Mouse (Mus musculus) neural tube, embryonic 14.5 days (tissue): Measurements from ENCODE around the gene Hnrnph1. TPM values are rescaled to one million over a fixed set of nuclear protein-coding genes. Genes with fewer than 3 reads are reported as not detected.
"Not testable (repeated sequence)": the region's sequence is repeated elsewhere in the genome, so short reads cannot be mapped to it uniquely, and the experiment has no call there.

Experiments used
- ATAC-seq: fragments of 200-750 bp; cut with Nextera tagmentation; 2 replicates; pipeline ENCODE4 v1.8.0; 2017; ENCODE audit warnings: low read depth, mild to moderate bottlenecking, moderate TSS enrichment, moderate library complexity
- H3K27ac ChIP-seq: fragments of 300-500 bp; sonication (generic); 2 replicates; pipeline ENCODE4 v1.5.1; 2014; ENCODE audit warnings: low read depth, mild to moderate bottlenecking, control low read depth, low read length, moderate library complexity, mixed read lengths
- H3K27me3 ChIP-seq: fragments of 300-500 bp; sonication (generic); 2 replicates; pipeline ENCODE4 v1.6.1; 2014; ENCODE audit warnings: low read length; ENCODE audit not compliant: control insufficient read depth, insufficient read depth
- H3K36me3 ChIP-seq: fragments of 300-500 bp; sonication (generic); 2 replicates; pipeline ENCODE4 v1.6.1; 2014; ENCODE audit warnings: low read length, mixed read lengths; ENCODE audit not compliant: control insufficient read depth, insufficient read depth
- H3K4me1 ChIP-seq: fragments of 300-500 bp; sonication (generic); 2 replicates; pipeline ENCODE4 v1.6.1; 2014; ENCODE audit warnings: low read length; ENCODE audit not compliant: control insufficient read depth, insufficient read depth
- H3K4me2 ChIP-seq: fragments of 300-500 bp; sonication (generic); 2 replicates; pipeline ENCODE4 v1.6.1; 2014; ENCODE audit warnings: mild to moderate bottlenecking, low read depth, low read length, control low read depth
- H3K4me3 ChIP-seq: fragments of 300-500 bp; sonication (generic); 2 replicates; pipeline ENCODE4 v1.5.1; 2014; ENCODE audit warnings: low read depth, low read length, control low read depth, mixed read lengths
- H3K9ac ChIP-seq: fragments of 300-500 bp; sonication (generic); replicated peaks from 2 replicates; pipeline ENCODE4 v1.6.1; 2014; ENCODE audit warnings: low read depth, mild to moderate bottlenecking, control low read depth, low read length, mixed read lengths
- H3K9me3 ChIP-seq: fragments of 300-500 bp; sonication (generic); 2 replicates; pipeline ENCODE4 v1.6.1; 2016; ENCODE audit warnings: low read length; ENCODE audit not compliant: control insufficient read depth
- WGBS: fragments of 180-500 bp; shearing (Covaris S2); extraction: QIAGEN DNeasy Blood & Tissue Kit; methylation state at CpG from one replicate; pipeline ENCODE4 v1.1.7; 2014; 5-methylcytosine and 5-hydroxymethylcytosine counted together
- polyA plus RNA-seq: library from polyadenylated mRNA; unstranded; fragments of >200 nt; fragmentation: Nextera tagmentation; extraction: Ambion mirVana; gene quantifications from 2 replicates; pipeline ENCODE4 v1.2.1, GENCODE M21; 2014

Hnrnph1 gene
- polyA plus RNA-seq, 1 experiment from 2014 or later = 441 TPM

- Histone ChIP-seq H3K9me3 (no peaks in the 10 kb centered on the region), H3K4me1 (no peaks in the 10 kb centered on the region), H3K9ac (no peak overlapping the region), H3K27me3 (no peaks in the 10 kb centered on the region), H3K4me3 (no peak overlapping the region), H3K36me3 (no peaks in the 10 kb centered on the region), H3K27ac (no peak overlapping the region), H3K4me2 (no peak overlapping the region)
- no peak for ATAC-seq
- 66% methylated on average over 2 of the region's 2 CpGs for WGBS
Observed at GRCm38 (mm10) chr11:50352177-50352576, 24.6 kb upstream of the Hnrnph1 start.

DNA sequence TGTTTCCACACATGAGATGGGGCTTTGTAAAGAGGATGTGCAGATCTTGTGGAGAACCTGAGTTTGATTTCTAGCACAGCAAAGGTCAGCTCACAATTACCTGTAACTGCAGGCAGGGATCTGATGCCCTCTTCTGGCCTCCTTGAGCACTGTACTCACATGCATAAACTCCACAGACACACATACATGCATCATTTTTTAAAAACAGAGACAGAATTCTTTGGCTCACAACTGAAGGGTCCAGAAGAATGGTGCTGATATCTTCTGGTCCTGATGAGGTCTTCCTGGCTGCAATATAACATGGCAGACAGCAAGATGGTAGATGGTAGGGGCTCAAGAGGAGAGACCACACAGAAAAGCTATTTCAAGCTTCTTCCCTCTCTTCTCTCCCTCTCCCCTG lies 22.6 kb upstream of the Hnrnph1 start, which contains the start of gene Cby3:
TSS of gene Cby3 (plus strand) at position 301 of the 400 bp plus-strand sequence.
- no peak within 1 kb of the TSS for H3K9ac ChIP-seq
- no peaks in the 10 kb centered on the region for H3K27me3 ChIP-seq
- H3K4me3 ChIP-seq = no peak within 1 kb of the TSS

DNA sequence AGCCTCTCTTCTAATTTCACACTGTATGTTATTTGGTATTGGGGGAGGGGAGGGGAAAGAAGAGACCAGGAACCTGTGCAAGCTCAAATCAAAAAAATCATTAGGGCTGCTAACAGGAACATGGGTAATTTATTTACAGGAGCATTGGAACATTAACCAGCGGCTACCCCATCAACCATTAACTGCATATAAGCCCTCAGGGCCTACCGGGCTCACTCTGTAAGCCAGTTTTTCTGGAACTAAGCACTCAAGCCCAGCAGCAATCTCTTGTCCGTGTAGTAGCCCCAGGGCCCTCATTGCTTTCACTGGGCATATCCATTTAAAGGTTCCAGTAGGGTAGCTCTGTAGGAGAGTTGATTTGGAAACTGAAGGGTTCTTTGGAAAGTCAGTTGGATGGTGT lies 21.9 kb upstream of the Hnrnph1 start:
- Histone ChIP-seq H3K4me1 (no peaks in the 10 kb centered on the region), H3K4me3 (no peak overlapping the region), H3K4me2 (no peak overlapping the region), H3K27ac (no peak overlapping the region), H3K9me3 (no peaks in the 10 kb centered on the region), H3K36me3 (no peaks in the 10 kb centered on the region), H3K9ac (no peak overlapping the region), H3K27me3 (no peaks in the 10 kb centered on the region)
- no peak for ATAC-seq
- 50% methylated on average over 3 of the region's 3 CpGs for WGBS

More for the DNA sequence above, 22.6 kb upstream of the Hnrnph1 start, which contains the start of gene Cby3:
- no peak within 1 kb of the TSS for H3K27ac ChIP-seq
- H3K9me3 ChIP-seq = no peaks in the 10 kb centered on the region
- ATAC-seq = no peak
- H3K36me3 ChIP-seq = no peaks in the 10 kb centered on the region
- no peak within 1 kb of the TSS for H3K4me2 ChIP-seq
- no peaks in the 10 kb centered on the region for H3K4me1 ChIP-seq

- no peak overlapping the region for H3K4me3 ChIP-seq
- H3K4me2 ChIP-seq = no peak overlapping the region
- H3K27me3 ChIP-seq = no peaks in the 10 kb centered on the region
- WGBS = 67% methylated on average over 1 of the region's 1 CpGs
- no peaks in the 10 kb centered on the region for H3K36me3 ChIP-seq
- H3K4me1 ChIP-seq = no peaks in the 10 kb centered on the region
- ATAC-seq = no peak
- H3K9ac ChIP-seq = no peak overlapping the region
- H3K9me3 ChIP-seq = no peaks in the 10 kb centered on the region
- H3K27ac ChIP-seq = no peak overlapping the region
Observed at GRCm38 (mm10) chr11:50355395-50355794, 21.4 kb upstream of the Hnrnph1 start.

DNA sequence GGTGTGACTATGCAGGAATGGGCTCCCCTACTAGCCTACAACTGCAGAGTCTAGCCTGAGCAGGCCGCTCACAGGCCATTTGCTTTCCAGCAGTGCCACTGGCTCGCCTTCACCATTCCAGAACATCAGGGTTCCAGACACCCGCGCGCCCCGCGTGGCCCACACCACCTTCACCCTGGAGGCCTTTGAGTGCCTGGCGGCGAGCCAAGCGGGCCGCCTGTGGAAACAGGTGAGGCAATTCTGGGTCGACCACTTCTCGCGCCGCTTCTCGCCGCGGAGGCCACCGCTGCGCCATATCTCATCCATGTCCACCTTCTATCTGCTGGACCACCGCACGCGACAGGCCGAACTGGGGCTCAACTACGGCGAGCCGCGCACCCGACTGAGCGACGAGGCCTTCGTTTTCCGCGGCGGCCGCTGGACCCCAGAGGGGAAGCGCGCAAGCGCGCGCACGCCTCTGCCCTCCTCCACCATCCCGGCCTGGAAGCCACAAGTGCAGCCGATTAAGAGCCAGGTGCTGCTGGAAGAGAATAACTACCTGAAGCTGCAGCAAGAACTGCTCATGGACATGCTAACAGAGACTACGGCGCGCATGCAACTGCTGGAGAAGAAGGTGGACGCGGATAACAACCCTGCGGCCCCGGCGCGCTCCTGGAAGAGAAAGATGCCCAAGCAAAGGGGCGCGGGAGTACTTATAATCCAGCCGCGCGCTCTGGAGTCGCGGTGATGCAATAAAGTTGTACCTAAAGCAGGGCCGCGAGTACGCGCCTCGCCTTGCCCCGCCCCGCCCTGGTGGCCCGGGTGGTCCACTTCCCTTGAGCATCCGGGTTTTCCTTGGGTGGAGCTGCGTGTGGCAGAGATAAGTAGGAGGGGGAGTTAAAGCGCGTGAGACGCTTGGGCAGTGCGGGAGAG lies 17.6 kb upstream of the Hnrnph1 start:
- ATAC-seq = peak; percentile 74
- Histone ChIP-seq H3K9me3 (no peaks in the 10 kb centered on the region), H3K27me3 (no peaks in the 10 kb centered on the region), H3K4me3 (peak overlapping the region; percentile 50), H3K36me3 (no peaks in the 10 kb centered on the region), H3K4me2 (peak overlapping the region; percentile 84), H3K4me1 (no peaks in the 10 kb centered on the region), H3K9ac (peak overlapping the region; percentile 56), H3K27ac (peak overlapping the region; percentile 52)
- WGBS = 2% methylated on average over 74 of the region's 74 CpGs

DNA sequence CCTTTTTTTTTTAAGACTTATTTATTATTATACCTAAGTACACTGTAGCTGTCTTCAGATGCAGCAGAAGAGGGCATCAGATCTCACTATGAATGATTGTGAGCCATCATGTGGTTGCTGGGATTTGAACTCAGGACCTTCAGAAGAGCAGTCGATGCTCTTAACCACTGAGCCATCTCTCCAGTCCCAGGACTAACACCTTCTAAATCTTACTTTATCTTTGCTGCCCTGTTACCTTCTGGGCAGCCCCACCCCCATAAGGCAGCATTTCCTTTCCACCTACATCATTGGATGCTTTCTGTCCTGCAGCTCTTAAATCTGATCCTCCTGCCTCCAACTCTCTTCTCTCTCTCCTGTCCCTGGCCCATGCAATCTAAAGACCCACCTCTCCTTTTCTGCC lies 15.5 kb upstream of the Hnrnph1 start:
- not testable (repeated sequence) for H3K9me3 ChIP-seq, H3K36me3 ChIP-seq, H3K4me2 ChIP-seq, ATAC-seq, H3K27ac ChIP-seq, H3K4me1 ChIP-seq, H3K4me3 ChIP-seq, H3K9ac ChIP-seq, H3K27me3 ChIP-seq
- 84% methylated on average over 1 of the region's 1 CpGs for WGBS

DNA sequence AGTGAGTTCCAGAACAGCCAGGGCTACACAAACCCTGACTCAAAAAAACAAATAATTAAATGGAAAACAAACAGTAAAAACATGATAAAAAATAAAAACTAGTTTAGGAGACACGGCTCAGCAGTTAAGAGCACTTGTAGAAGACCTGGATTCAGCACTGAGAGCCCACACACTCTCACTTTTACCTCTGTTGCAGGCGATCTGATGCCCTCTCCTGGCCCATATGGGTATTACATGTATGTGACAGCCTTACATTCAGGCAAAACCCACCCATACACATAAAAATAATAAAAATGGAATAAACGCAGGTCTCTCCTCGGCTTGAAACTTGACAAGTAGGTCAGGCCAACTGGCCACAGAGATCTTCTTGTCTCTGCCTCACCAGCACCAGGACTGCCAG lies 12.2 kb upstream of the Hnrnph1 start:
- WGBS = 5% methylated on average over 4 of the region's 4 CpGs
- H3K36me3 ChIP-seq = no peaks in the 10 kb centered on the region
- H3K27ac ChIP-seq = no peak overlapping the region
- H3K4me2 ChIP-seq = no peak overlapping the region
- H3K4me3 ChIP-seq = no peak overlapping the region
- no peaks in the 10 kb centered on the region for H3K27me3 ChIP-seq
- no peak for ATAC-seq
- H3K9me3 ChIP-seq = no peaks in the 10 kb centered on the region
- H3K4me1 ChIP-seq = no peaks in the 10 kb centered on the region
- no peak overlapping the region for H3K9ac ChIP-seq

- H3K9me3 ChIP-seq = no peaks in the 10 kb centered on the region
- no peaks in the 10 kb centered on the region for H3K27me3 ChIP-seq
- no peak overlapping the region for H3K27ac ChIP-seq
- H3K4me2 ChIP-seq = no peak overlapping the region
- no peaks in the 10 kb centered on the region for H3K4me1 ChIP-seq
- no peaks in the 10 kb centered on the region for H3K36me3 ChIP-seq
- H3K4me3 ChIP-seq = no peak overlapping the region
- no peak overlapping the region for H3K9ac ChIP-seq
- no peak for ATAC-seq
Observed at GRCm38 (mm10) chr11:50365322-50365721, 11.5 kb upstream of the Hnrnph1 start.

DNA sequence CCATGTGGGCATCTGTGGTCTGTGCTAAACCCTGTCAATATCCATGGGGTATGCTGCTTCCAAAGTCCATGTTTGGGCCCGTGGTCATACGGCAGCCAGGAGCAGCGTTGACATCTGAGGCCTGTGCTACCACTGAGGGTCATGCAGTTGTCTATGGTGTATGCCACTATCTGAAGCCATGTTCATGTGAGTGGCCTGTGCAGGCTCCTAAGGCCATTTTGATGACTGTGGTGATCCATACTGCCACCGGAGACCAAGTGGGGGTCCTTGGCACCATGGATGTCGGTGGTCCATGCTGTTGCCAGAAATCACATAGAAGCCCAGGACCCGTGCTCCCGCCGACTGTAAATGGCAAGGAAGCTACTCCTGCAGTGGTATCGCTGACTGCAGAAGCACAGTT lies 9.3 kb upstream of the Hnrnph1 start:
- H3K27ac ChIP-seq = no peak overlapping the region
- H3K4me2 ChIP-seq = no peak overlapping the region
- H3K4me1 ChIP-seq = 0 out of 2 replicates have a peak, but pooled peaks cover 2% of the 10 kb centered on the region
- 95% methylated on average over 9 of the region's 9 CpGs for WGBS
- H3K4me3 ChIP-seq = no peak overlapping the region
- no peaks in the 10 kb centered on the region for H3K9me3 ChIP-seq
- H3K9ac ChIP-seq = no peak overlapping the region
- no peaks in the 10 kb centered on the region for H3K36me3 ChIP-seq
- no peaks in the 10 kb centered on the region for H3K27me3 ChIP-seq
- no peak for ATAC-seq
